Mouse (Mus musculus) kidney, embryonic 16.5 days (tissue): ENCODE measurements around the gene Jdp2. TPM values are rescaled to one million over a fixed set of nuclear protein-coding genes. Genes with fewer than 3 reads are reported as not detected.

Experiments used
- ATAC-seq: fragments of 200-750 bp; cut with Nextera tagmentation; 2 replicates; pipeline ENCODE4 v1.8.0; 2017; ENCODE audit warnings: moderate TSS enrichment; ENCODE audit not compliant: low FRiP score, low TSS enrichment
- H3K27ac ChIP-seq: fragments of 300-500 bp; sonication (generic); 2 replicates; pipeline ENCODE4 v1.5.1; 2014; ENCODE audit warnings: low read length
- H3K27me3 ChIP-seq: fragments of 300-500 bp; sonication (generic); 2 replicates; pipeline ENCODE4 v1.6.1; 2014; ENCODE audit warnings: low read length, control low read depth, mixed read lengths; ENCODE audit not compliant: insufficient read depth
- H3K36me3 ChIP-seq: fragments of 300-500 bp; sonication (generic); 2 replicates; pipeline ENCODE4 v1.6.1; 2014; ENCODE audit warnings: low read length, control low read depth, mixed read lengths; ENCODE audit not compliant: insufficient read depth
- H3K4me1 ChIP-seq: fragments of 300-500 bp; sonication (generic); 2 replicates; pipeline ENCODE4 v1.6.1; 2014; ENCODE audit warnings: low read length, control low read depth, mixed read lengths; ENCODE audit not compliant: insufficient read depth
- H3K4me2 ChIP-seq: fragments of 300-500 bp; sonication (generic); replicated peaks from 2 replicates; pipeline ENCODE4 v1.6.1; 2014; ENCODE audit warnings: low read depth, low read length
- H3K4me3 ChIP-seq: fragments of 300-500 bp; sonication (generic); 2 replicates; pipeline ENCODE4 v1.5.1; 2014; ENCODE audit warnings: mild to moderate bottlenecking, low read length
- H3K9ac ChIP-seq: fragments of 300-500 bp; sonication (generic); replicated peaks from 2 replicates; pipeline ENCODE4 v1.6.1; 2014; ENCODE audit warnings: low read length
- H3K9me3 ChIP-seq: fragments of 300-500 bp; sonication (generic); 2 replicates; pipeline ENCODE4 v1.6.1; 2016; ENCODE audit warnings: low read length, control low read depth
- WGBS: fragments of 180-500 bp; shearing (Covaris S2); extraction: QIAGEN DNeasy Blood & Tissue Kit; methylation state at CpG from one replicate; pipeline ENCODE4 v1.1.7; 2014; 5-methylcytosine and 5-hydroxymethylcytosine counted together
- polyA plus RNA-seq: library from polyadenylated mRNA; unstranded; fragments of >200 nt; fragmentation: Nextera tagmentation; extraction: Ambion mirVana; gene quantifications from 2 replicates; pipeline ENCODE4 v1.2.1, GENCODE M21; 2015

Jdp2 gene
- polyA plus RNA-seq, 1 experiment from 2014 or later: 0.32 TPM

- Histone ChIP-seq H3K4me3 (no peak overlapping the region), H3K9ac (no peak overlapping the region), H3K4me1 (no peaks in the 10 kb centered on the region; the same call in 1 of the 2 replicates), H3K36me3 (no peaks in the 10 kb centered on the region), H3K27me3 (no peaks in the 10 kb centered on the region), H3K9me3 (no peaks in the 10 kb centered on the region), H3K4me2 (no peak overlapping the region; the same call in 1 of the 2 replicates), H3K27ac (no peak overlapping the region)
- 0 out of 2 replicates have a peak, but pooled peaks have one; percentile 35 for ATAC-seq
- 51% methylated on average over 10 of the region's 10 CpGs for WGBS
Measured at GRCm38 (mm10) chr12:85572047-85572475, 26.8 kb upstream of the Jdp2 start.

DNA sequence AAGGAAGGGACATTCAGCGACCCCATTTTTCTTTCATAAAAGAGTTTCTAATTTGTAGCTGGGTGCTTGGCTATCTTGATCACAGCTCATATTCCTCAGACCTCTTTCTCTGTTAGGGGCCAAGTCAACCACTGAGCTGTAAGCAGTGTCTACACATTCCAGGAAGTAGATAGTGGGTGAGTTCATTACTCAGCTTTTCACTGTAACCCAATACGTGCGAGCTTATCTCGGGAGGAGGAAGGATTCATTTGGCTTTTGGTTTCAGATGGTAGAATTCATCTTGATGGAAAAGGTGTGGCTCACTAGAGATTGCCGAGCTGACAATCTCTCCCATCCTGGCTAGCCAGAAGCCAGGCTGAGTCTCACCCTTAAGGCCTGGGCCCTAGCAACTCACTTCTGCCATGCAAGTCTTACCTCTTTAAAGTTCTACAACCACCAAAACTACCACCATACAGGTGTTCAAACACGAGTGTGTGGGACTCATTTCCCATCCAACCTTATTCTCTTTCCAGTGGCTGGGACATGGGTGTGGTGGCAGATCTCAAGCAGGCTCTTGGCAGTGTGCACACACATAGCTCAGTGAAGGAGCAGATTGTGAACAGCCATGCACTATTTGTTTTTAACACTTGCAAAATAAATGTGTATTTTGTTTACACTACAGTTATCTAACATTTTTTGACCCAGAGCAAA lies 23.9 kb upstream of the Jdp2 start:
- H3K27ac ChIP-seq: no peak overlapping the region
- no peaks in the 10 kb centered on the region for H3K36me3 ChIP-seq
- H3K4me2 ChIP-seq: no peak overlapping the region
- H3K9ac ChIP-seq: no peak overlapping the region
- H3K27me3 ChIP-seq: no peaks in the 10 kb centered on the region
- no peak for ATAC-seq
- no peaks in the 10 kb centered on the region for H3K9me3 ChIP-seq
- H3K4me3 ChIP-seq: no peak overlapping the region
- WGBS: 58% methylated on average over 6 of the region's 6 CpGs
- no peaks in the 10 kb centered on the region; the same call in 1 of the 2 replicates for H3K4me1 ChIP-seq

GRCm38 (mm10) chr12:85575496-85575840 lies 23.4 kb upstream of the Jdp2 start:
- WGBS: 60% methylated on average over 4 of the region's 4 CpGs
- H3K4me1 ChIP-seq: no peaks in the 10 kb centered on the region

DNA sequence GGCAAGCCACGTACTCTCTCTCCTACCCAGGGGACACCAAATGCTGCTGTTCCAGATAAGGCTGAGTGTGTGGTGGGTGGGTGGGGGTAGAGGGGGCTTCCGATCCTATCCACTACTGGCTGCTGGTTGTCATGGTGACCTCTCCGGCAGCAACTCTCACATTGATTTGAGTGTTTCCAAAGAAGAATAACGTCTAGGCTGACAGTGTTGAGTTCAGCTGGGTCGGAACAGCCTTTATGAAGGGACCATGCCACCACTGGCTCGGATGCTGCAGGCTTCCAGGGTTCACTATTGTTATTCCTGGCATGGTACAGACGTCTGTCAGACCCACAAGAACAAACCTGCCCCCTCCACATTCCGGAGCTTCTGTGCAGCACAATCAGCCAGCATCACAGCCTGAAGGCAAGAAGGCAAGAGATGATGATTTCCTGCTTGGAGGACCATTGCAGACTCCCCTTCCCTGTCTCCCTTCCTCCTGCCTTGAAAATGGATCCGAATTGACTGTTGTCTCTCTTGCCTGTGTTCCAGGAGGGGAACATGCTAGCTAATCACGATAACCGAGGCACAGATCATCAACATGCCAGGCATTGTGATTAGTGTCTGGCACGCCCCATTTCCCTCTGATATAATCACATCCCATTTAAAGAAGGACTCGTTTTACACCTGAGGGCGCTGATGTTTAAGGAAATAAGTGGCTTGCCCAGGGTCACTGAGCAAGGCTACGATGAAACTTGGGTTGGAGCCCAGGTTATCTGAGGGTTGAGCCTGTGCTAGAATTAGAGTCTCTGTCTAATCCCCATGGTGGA lies 17.4 kb upstream of the Jdp2 start:
- Histone ChIP-seq H3K9ac (no peak overlapping the region), H3K4me1 (peaks cover 15% of the 10 kb centered on the region), H3K36me3 (no peaks in the 10 kb centered on the region), H3K9me3 (no peaks in the 10 kb centered on the region), H3K4me2 (peak overlapping the region; percentile 20), H3K27me3 (no peaks in the 10 kb centered on the region), H3K27ac (no peak overlapping the region), H3K4me3 (no peak overlapping the region)
- WGBS: 23% methylated on average over 15 of the region's 15 CpGs
- ATAC-seq: 0 out of 2 replicates have a peak, but pooled peaks have one; percentile 62

More at GRCm38 (mm10) chr12:85575496-85575840, 23.4 kb upstream of the Jdp2 start:
- H3K27ac ChIP-seq: no peak overlapping the region
- no peak for ATAC-seq
- H3K36me3 ChIP-seq: no peaks in the 10 kb centered on the region
- no peak overlapping the region for H3K4me2 ChIP-seq
- no peaks in the 10 kb centered on the region for H3K27me3 ChIP-seq
- no peak overlapping the region for H3K4me3 ChIP-seq
- H3K9ac ChIP-seq: no peak overlapping the region
- H3K9me3 ChIP-seq: no peaks in the 10 kb centered on the region

- WGBS: 40% methylated on average over 5 of the region's 5 CpGs
Measured at GRCm38 (mm10) chr12:85582067-85582316, 16.8 kb upstream of the Jdp2 start.

DNA sequence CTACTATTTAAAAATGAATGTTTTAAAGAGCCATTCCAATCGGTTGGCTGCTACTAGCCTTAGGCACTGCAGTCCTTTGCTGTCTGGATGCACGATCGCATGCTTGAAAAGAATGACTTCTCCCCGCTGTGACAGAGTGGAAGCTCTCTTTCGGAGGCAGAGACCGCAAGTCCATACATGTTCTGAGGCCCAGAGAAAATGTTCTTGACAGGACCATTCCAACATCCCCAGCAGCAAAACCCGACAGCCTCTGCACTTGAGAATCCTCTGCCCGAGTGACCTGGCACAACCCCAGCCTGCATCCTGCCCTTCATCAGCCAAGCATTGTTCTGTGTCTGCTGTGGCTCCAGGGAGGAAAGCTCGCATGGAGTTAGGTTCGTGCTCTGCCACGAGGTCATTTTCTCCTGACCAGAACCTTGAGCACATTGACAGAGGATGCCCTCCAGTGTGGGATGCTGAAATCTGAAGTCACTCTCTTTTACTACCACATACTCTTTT lies 13.0 kb upstream of the Jdp2 start:
- H3K9ac ChIP-seq: no peak overlapping the region
- H3K27ac ChIP-seq: no peak overlapping the region
- no peaks in the 10 kb centered on the region for H3K36me3 ChIP-seq
- H3K4me1 ChIP-seq: peaks cover 24% of the 10 kb centered on the region
- no peak overlapping the region for H3K4me2 ChIP-seq
- WGBS: 61% methylated on average over 11 of the region's 11 CpGs
- H3K27me3 ChIP-seq: no peaks in the 10 kb centered on the region
- no peaks in the 10 kb centered on the region for H3K9me3 ChIP-seq
- no peak for ATAC-seq
- H3K4me3 ChIP-seq: no peak overlapping the region

More at GRCm38 (mm10) chr12:85582067-85582316, 16.8 kb upstream of the Jdp2 start:
- no peak overlapping the region for H3K4me2 ChIP-seq
- no peak for ATAC-seq
- no peaks in the 10 kb centered on the region for H3K9me3 ChIP-seq
- no peak overlapping the region for H3K4me3 ChIP-seq
- peaks cover 15% of the 10 kb centered on the region for H3K4me1 ChIP-seq
- H3K27me3 ChIP-seq: no peaks in the 10 kb centered on the region
- H3K9ac ChIP-seq: no peak overlapping the region
- no peak overlapping the region for H3K27ac ChIP-seq
- no peaks in the 10 kb centered on the region for H3K36me3 ChIP-seq

DNA sequence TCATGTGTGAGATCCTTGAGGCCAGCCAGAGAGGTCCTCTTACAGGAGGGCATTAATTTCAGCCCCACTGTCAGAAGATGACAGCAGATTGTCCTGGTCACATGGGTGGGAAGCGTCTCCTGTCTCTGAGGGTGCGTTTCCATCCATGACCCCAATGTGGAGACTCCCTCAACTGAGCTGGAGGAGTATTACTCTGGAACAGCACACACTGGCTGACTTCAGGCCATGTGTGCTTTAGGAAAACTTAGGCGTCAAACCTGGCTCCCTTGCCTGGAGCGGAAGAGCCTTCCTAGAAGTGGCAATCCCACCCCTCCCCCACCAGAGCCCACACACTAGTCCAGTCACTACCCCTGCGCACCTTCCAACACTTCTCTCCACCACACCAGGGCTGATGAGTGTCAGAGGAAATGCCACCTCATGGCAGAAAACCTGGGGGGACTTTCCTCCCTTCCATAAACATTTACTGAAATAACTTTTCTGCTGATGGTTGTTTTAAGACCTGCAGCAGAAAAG lies 8.9 kb upstream of the Jdp2 start:
- H3K9ac ChIP-seq: no peak overlapping the region
- peaks cover 9% of the 10 kb centered on the region for H3K4me1 ChIP-seq
- H3K27ac ChIP-seq: no peak overlapping the region
- no peak; the same call in 1 of the 2 replicates for ATAC-seq
- no peaks in the 10 kb centered on the region for H3K27me3 ChIP-seq
- no peak overlapping the region for H3K4me3 ChIP-seq
- H3K4me2 ChIP-seq: no peak overlapping the region
- H3K36me3 ChIP-seq: no peaks in the 10 kb centered on the region
- H3K9me3 ChIP-seq: no peaks in the 10 kb centered on the region
- WGBS: 26% methylated on average over 5 of the region's 5 CpGs

- no peak for ATAC-seq
- Histone ChIP-seq H3K4me3 (no peak overlapping the region), H3K36me3 (no peaks in the 10 kb centered on the region), H3K9me3 (no peaks in the 10 kb centered on the region), H3K27me3 (no peaks in the 10 kb centered on the region), H3K9ac (no peak overlapping the region), H3K4me1 (peaks cover 10% of the 10 kb centered on the region), H3K4me2 (no peak overlapping the region), H3K27ac (no peak overlapping the region)
- WGBS: 88% methylated on average over 8 of the region's 9 CpGs
Measured at GRCm38 (mm10) chr12:85592943-85593342, 5.9 kb upstream of the Jdp2 start.

DNA sequence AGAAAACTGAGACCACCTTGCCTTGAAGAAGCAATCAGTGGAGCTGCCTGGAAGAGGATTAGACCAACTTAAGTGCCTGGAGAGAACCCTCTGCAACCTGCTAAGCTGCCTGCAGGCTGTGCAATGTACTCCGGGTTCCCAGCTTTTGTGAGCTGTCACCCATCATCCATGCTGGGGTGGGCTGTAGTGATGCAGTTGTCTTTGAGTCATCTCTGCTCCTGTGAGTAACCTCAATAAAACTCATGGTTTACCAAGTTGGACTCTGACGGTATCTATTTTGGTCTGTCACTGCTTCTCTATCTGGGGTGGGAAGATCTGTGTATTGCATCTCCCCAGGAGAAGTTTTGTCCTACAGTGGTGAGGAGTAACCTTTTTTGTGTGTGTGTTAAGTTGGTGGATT lies 4.4 kb upstream of the Jdp2 start:
- ATAC-seq: no peak
- H3K4me2 ChIP-seq: no peak overlapping the region
- H3K9ac ChIP-seq: no peak overlapping the region
- H3K4me3 ChIP-seq: no peak overlapping the region
- peaks cover 15% of the 10 kb centered on the region for H3K4me1 ChIP-seq
- H3K36me3 ChIP-seq: no peaks in the 10 kb centered on the region
- 93% methylated on average over 2 of the region's 2 CpGs for WGBS
- no peaks in the 10 kb centered on the region for H3K9me3 ChIP-seq
- H3K27me3 ChIP-seq: no peaks in the 10 kb centered on the region
- no peak overlapping the region for H3K27ac ChIP-seq

DNA sequence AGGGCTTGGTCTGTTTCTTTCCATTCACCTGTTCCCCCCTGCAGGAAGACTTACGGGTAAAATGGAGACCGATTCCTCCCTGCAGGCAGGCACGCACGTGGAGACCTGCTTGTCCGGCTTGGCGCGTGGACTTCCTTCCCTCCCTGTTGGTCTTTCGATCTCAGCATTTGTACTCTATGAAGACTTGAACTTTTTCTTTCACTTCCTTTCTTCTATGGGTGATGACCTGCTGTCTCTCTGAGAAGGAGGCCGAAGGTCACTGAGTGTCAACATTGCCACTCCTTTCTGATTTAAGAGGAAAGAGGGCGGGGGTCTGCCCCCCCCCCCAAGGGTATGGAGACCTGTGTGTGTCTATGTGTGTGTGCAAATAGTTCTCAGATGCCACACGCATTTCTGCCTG lies 774 bp upstream of the Jdp2 start:
- no peaks in the 10 kb centered on the region for H3K9me3 ChIP-seq
- H3K36me3 ChIP-seq: no peaks in the 10 kb centered on the region
- peaks cover 4% of the 10 kb centered on the region; the same call in 1 of the 2 replicates for H3K27me3 ChIP-seq
- H3K9ac ChIP-seq: no peak overlapping the region
- no peak for ATAC-seq
- H3K4me2 ChIP-seq: peak overlapping the region; percentile 78
- peaks cover 38% of the 10 kb centered on the region for H3K4me1 ChIP-seq
- 57% methylated on average over 11 of the region's 11 CpGs for WGBS
- H3K4me3 ChIP-seq: peak overlapping the region; percentile 80; the same call in 1 of the 2 replicates
- H3K27ac ChIP-seq: no peak overlapping the region; the same call in 1 of the 2 replicates
